Mouse (Mus musculus): ENCODE measurements around the gene Bfsp2. TPM values are rescaled to one million over a fixed set of nuclear protein-coding genes. Genes with fewer than 3 reads are reported as not detected.
"Not testable (repeated sequence)": the region's sequence is repeated elsewhere in the genome, so short reads cannot be mapped to it uniquely, and the experiment has no call there.

Bfsp2 gene
- polyA plus RNA-seq, 1 experiment from 2014 or later = 0.74 TPM

DNA sequence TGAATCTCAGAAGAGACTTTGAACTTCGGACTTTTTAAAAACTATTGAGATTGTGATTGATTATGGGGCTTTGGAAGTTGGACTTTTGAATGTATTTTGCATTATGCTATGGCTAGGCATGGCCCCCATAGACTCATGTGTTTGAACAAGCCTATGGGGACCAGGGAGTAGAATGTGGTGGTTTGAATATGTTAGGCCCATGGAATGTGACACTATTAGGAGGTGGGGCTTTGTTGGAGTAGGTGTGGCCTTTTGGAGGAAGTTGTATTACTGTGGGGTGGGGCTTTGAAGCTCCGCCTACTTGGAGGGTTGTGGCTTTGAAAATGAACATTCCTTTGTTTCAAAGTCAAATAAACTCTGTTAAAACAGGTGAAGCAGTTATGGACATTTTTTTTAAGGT, 61.4 kb downstream of the Bfsp2 start:
- WGBS = 83% methylated on average over 2 of the region's 2 CpGs
- Histone ChIP-seq H3K4me3 (no peak overlapping the region), H3K36me3 (no peaks in the 10 kb centered on the region), H3K27ac (no peak overlapping the region), H3K9me3 (no peaks in the 10 kb centered on the region), H3K4me1 (peaks cover 11% of the 10 kb centered on the region), H3K27me3 (ENCODE audit: insufficient read depth, poor library complexity, severe bottlenecking) (no peaks in the 10 kb centered on the region)
- DNase-seq (ENCODE audit: low spot score) = no peak

GRCm38 (mm10) chr9:103418267-103418666, 62.0 kb downstream of the Bfsp2 start:
- peaks cover 11% of the 10 kb centered on the region for H3K4me1 ChIP-seq
- H3K9me3 ChIP-seq; H3K4me3 ChIP-seq; H3K27me3 ChIP-seq (ENCODE audit: insufficient read depth, poor library complexity, severe bottlenecking); H3K36me3 ChIP-seq; DNase-seq (ENCODE audit: low spot score); H3K27ac ChIP-seq: not testable (repeated sequence)
- WGBS = 80% methylated on average over 1 of the region's 1 CpGs

DNA sequence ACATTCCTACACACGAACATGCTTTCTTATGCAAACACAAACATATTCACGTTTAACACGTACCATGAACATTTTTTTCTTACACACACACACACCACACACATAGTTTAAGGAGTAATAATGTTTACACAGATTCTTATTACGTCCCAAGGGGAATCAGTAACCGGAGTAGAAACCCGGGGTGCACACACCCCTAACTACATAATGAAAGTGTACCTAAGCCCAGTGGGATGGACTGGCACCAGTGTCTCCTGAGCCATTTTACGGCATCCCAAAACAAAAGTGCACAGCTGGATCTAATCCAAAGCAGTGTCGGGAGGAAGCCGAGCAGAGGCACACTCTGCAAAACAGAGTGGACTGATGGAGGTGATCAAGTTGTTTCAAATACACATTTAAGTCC, 66.8 kb downstream of the Bfsp2 start:
- WGBS = 69% methylated on average over 9 of the region's 9 CpGs
- H3K4me1 ChIP-seq = no peaks in the 10 kb centered on the region
- H3K9me3 ChIP-seq = no peaks in the 10 kb centered on the region
- H3K27ac ChIP-seq = no peak overlapping the region
- H3K36me3 ChIP-seq = no peaks in the 10 kb centered on the region
- DNase-seq (ENCODE audit: low spot score) = no peak
- no peak overlapping the region for H3K4me3 ChIP-seq
- H3K27me3 ChIP-seq (ENCODE audit: insufficient read depth, poor library complexity, severe bottlenecking) = no peaks in the 10 kb centered on the region

DNA sequence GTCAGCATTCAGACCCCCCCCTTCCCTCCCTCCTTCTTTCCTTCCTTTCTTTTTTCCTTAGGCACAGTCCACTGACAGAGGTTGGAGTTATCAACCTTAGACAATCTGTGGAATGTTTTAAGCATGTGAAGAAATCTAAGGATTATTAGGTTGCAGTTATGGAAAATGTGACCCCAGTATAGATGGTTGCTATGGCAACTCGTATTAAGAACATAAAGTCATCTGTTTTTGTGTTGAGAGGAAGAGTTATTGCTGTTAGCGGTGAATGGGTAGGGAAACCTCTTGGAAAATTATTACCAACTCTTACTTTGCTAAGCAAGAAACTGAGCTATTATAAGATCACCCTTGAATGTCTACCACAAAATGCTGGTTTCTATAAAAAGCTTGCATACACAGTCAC, 71.1 kb downstream of the Bfsp2 start:
- H3K27me3 ChIP-seq (ENCODE audit: insufficient read depth, poor library complexity, severe bottlenecking) = no peaks in the 10 kb centered on the region
- no peaks in the 10 kb centered on the region for H3K36me3 ChIP-seq
- no peak overlapping the region for H3K27ac ChIP-seq
- 80% methylated on average over 2 of the region's 2 CpGs for WGBS
- H3K9me3 ChIP-seq = no peaks in the 10 kb centered on the region
- no peaks in the 10 kb centered on the region for H3K4me1 ChIP-seq
- no peak overlapping the region for H3K4me3 ChIP-seq
- DNase-seq (ENCODE audit: low spot score) = no peak

- Histone ChIP-seq H3K36me3 (no peaks in the 10 kb centered on the region), H3K9me3 (no peaks in the 10 kb centered on the region), H3K27ac (no peak overlapping the region), H3K4me1 (no peaks in the 10 kb centered on the region), H3K27me3 (ENCODE audit: insufficient read depth, poor library complexity, severe bottlenecking) (no peaks in the 10 kb centered on the region), H3K4me3 (no peak overlapping the region)
- DNase-seq (ENCODE audit: low spot score) = no peak
- 76% methylated on average over 4 of the region's 4 CpGs for WGBS
Measured at GRCm38 (mm10) chr9:103408136-103408777, 72.0 kb downstream of the Bfsp2 start.

DNA sequence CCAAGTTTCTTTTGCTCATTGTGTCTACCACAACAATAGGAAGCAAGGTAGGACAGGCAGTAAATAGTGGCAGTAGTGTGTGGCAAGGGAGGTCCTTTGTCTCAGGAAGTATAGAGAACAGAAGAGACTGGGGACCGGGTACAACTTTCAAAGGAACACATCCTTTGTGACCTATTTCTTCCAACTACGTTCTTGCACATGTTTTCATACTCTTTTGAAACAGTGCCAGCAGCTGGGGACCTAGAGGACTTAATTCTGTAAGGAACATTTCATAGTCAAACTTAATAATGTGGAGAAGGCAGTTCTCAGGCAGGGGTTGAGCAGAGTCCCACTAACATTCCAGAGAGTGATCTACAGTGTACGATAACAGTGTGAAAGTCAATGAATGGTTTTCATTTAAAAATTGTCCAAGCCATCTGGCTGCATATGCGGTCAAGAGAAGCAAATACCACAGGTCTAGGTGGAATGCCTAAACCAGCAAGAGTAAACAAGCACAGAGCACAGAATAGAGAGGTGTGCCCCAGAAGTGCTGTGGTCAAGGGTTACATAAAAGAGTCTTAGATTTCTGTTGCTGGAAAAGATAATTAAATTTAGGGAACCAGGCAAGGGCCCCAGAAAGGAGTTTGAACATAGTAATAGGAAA, 76.8 kb downstream of the Bfsp2 start:
- Histone ChIP-seq H3K36me3 (no peaks in the 10 kb centered on the region; the same call in 1 of the 2 replicates), H3K4me3 (no peak overlapping the region), H3K27me3 (ENCODE audit: insufficient read depth, poor library complexity, severe bottlenecking) (no peaks in the 10 kb centered on the region), H3K9me3 (0 out of 2 replicates have a peak, but pooled peaks cover 6% of the 10 kb centered on the region), H3K4me1 (no peaks in the 10 kb centered on the region), H3K27ac (no peak overlapping the region)
- 79% methylated on average over 4 of the region's 4 CpGs for WGBS
- DNase-seq (ENCODE audit: low spot score) = no peak

DNA sequence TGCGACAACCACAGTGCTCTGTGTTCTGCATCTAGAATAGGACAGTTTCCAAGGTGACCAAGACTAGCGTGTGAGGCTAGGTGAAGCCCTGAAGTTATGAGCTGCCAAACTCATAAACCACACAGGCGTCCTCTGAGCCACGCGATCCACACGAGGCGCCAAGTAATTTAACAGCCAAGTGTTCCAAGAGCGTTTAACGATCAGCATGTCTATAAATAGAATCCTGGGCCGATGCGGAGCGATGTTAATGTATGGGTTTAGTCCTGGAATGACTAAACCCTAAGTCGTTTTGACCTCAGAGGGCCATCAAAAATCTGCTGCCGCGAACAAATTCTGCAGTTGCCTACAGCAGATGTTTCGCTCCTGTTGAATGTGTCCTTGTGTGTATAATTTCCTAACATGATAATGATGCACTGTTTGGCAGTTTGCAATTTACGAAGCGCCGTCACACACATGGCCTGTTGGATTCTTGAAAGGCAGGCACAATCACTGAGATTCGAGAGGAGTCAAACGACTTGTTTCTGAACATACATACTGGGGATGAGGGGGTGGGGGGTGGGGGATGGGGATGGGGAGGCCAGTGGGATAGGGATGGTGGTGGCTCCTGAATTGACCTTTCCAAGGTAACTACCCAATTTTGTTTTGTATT, 81.6 kb downstream of the Bfsp2 start:
- Histone ChIP-seq H3K36me3 (no peaks in the 10 kb centered on the region; the same call in 1 of the 2 replicates), H3K4me3 (no peak overlapping the region), H3K9me3 (0 out of 2 replicates have a peak, but pooled peaks cover 6% of the 10 kb centered on the region), H3K27me3 (ENCODE audit: insufficient read depth, poor library complexity, severe bottlenecking) (no peaks in the 10 kb centered on the region), H3K27ac (no peak overlapping the region), H3K4me1 (no peaks in the 10 kb centered on the region)
- DNase-seq (ENCODE audit: low spot score) = no peak
- 65% methylated on average over 21 of the region's 21 CpGs for WGBS

GRCm38 (mm10) chr9:103393256-103393655, 87.0 kb downstream of the Bfsp2 start:
- H3K27ac ChIP-seq = no peak overlapping the region
- H3K4me1 ChIP-seq = peaks cover 14% of the 10 kb centered on the region; the same call in 1 of the 2 replicates
- no peaks in the 10 kb centered on the region for H3K36me3 ChIP-seq
- H3K9me3 ChIP-seq = no peaks in the 10 kb centered on the region
- DNase-seq (ENCODE audit: low spot score) = no peak
- WGBS = 85% methylated on average over 11 of the region's 11 CpGs
- H3K4me3 ChIP-seq = no peak overlapping the region
- H3K27me3 ChIP-seq (ENCODE audit: insufficient read depth, poor library complexity, severe bottlenecking) = no peaks in the 10 kb centered on the region

GRCm38 (mm10) chr9:103391796-103392372, 88.3 kb downstream of the Bfsp2 start:
- Histone ChIP-seq H3K4me1 (peaks cover 25% of the 10 kb centered on the region), H3K27me3 (ENCODE audit: insufficient read depth, poor library complexity, severe bottlenecking) (no peaks in the 10 kb centered on the region), H3K9me3 (no peaks in the 10 kb centered on the region), H3K4me3 (no peak overlapping the region), H3K36me3 (no peaks in the 10 kb centered on the region), H3K27ac (no peak overlapping the region)
- no peak for DNase-seq (ENCODE audit: low spot score)
- 66% methylated on average over 6 of the region's 6 CpGs for WGBS

DNA sequence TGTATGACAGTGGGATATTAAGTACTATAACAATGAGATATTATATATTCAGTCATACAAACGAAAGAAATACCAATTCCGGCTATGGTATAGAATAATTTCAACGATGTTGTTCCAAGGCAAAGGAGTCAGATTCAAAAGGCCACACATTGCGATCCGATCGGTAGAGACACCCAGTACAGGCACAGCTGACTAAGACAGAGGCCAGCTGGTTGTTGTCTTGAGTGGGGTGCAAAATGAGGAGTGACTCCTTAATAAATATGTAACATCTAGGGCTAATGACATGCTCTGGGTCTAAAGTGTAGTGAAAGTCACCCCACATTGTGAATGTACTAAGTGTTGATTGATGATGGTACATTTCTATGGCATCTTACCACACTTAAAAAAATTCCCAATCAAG, 91.0 kb downstream of the Bfsp2 start:
- no peak for DNase-seq (ENCODE audit: low spot score)
- H3K4me1 ChIP-seq = peaks cover 30% of the 10 kb centered on the region
- H3K9me3 ChIP-seq = no peaks in the 10 kb centered on the region
- whole genome bisulfite sequencing = 90% methylated on average over 6 of the region's 6 CpGs
- no peak overlapping the region for H3K4me3 ChIP-seq
- H3K27me3 ChIP-seq (ENCODE audit: insufficient read depth, poor library complexity, severe bottlenecking) = no peaks in the 10 kb centered on the region
- H3K27ac ChIP-seq = no peak overlapping the region
- H3K36me3 ChIP-seq = no peaks in the 10 kb centered on the region

DNA sequence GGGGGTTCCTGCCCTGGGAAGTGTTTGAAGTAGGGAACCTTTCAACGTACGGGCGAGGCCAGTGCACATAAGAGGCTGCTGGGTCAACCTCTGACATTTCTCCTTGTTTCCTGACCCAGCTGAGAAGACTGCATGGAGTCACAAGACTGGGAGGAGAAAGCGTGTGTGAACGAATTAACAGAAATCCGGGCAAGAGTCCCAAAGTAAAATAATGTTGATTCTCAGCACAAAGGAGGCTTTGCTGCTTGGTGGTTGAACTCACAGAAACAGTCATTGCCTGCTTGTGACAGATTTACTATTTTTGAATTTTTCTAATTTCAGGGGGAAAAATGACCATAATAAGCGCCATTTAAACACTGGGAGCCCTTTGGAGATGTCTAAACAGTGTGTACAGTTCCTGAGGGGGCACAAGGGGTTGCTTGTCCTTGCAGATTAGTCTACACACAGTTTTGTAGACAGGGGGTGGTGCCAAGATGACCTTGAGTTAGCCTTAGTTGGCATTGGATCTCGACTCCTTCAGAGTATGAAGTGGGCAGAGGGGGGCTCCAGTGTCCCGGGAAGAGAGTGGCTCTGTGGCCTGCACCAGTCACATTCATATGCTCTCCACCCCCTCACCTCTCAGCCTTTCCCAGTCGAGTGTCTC, 93.1 kb downstream of the Bfsp2 start:
- Histone ChIP-seq H3K27ac (peak overlapping the region; percentile 29; the same call in 1 of the 2 replicates), H3K27me3 (ENCODE audit: insufficient read depth, poor library complexity, severe bottlenecking) (no peaks in the 10 kb centered on the region), H3K9me3 (no peaks in the 10 kb centered on the region), H3K36me3 (no peaks in the 10 kb centered on the region), H3K4me3 (no peak overlapping the region), H3K4me1 (peaks cover 33% of the 10 kb centered on the region)
- 72% methylated on average over 10 of the region's 10 CpGs for WGBS
- DNase-seq (ENCODE audit: low spot score) = no peak

- Histone ChIP-seq H3K4me3 (no peak overlapping the region), H3K27ac (peak overlapping the region; percentile 29; the same call in 1 of the 2 replicates), H3K36me3 (no peaks in the 10 kb centered on the region), H3K4me1 (peaks cover 28% of the 10 kb centered on the region), H3K9me3 (no peaks in the 10 kb centered on the region), H3K27me3 (ENCODE audit: insufficient read depth, poor library complexity, severe bottlenecking) (no peaks in the 10 kb centered on the region)
- 55% methylated on average over 5 of the region's 5 CpGs for WGBS
- no peak for DNase-seq (ENCODE audit: low spot score)
Measured at GRCm38 (mm10) chr9:103386573-103386972, 93.6 kb downstream of the Bfsp2 start.

DNA sequence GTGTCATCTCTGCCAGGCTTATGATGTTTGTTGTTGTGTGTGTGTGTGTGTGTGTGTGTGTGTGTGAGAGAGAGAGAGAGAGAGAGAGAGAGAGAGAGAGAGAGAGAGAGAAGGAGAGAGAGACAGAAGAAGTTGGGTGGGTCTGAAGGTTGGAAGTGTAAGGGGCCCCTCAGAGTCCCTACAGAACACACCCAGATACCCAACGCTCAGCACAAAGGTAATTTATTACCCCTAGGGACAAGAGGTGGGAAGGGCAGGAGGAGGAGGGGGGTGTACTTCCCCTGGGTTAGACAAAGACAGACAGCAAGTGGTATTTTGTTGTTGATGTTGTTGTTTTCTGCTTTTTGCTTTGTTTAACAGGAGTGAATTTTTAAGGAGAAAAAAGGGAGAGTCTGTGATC, 94.6 kb downstream of the Bfsp2 start:
- no peak for DNase-seq (ENCODE audit: low spot score)
- H3K4me3 ChIP-seq = no peak overlapping the region
- no peaks in the 10 kb centered on the region for H3K27me3 ChIP-seq (ENCODE audit: insufficient read depth, poor library complexity, severe bottlenecking)
- 53% methylated on average over 1 of the region's 1 CpGs for WGBS
- H3K36me3 ChIP-seq = no peaks in the 10 kb centered on the region
- no peak overlapping the region for H3K27ac ChIP-seq
- H3K4me1 ChIP-seq = peaks cover 27% of the 10 kb centered on the region
- H3K9me3 ChIP-seq = no peaks in the 10 kb centered on the region
